Mouse (Mus musculus): Measurements from ENCODE around the gene 1810024B03Rik.

DNA sequence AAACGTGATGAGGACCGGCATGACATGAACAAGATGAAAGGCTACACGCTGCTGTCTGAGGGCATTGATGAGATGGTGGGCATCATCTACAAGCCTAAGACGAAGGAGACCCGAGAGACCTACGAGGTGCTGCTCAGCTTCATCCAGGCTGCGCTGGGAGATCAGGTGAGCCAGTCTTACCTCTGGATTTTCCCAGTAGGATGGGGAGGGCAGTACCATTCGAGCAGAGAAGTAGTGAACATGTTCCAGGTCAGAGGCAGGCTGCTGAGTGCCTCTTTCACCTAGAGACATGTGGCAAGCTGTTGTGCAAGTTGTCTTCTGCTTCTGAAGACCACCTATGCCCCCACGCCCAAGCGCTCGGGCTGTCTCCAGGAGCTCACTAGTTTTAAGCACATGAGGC is 2.6 kb upstream of the 1810024B03Rik start:
- TF ChIP-seq NELFE (IDR thresholded peaks at IDR 0.05; ENCODE audit: low read depth, low read length) (no peak), RCOR1 (conservative IDR thresholded peaks at IDR 0.05; ENCODE audit: low read depth, low read length) (no peak), BHLHE40 (IDR thresholded peaks at IDR 0.05; ENCODE audit: low read depth, low read length) (no peak), MYC (IDR thresholded peaks at IDR 0.05; ENCODE audit: low read depth, low read length) (no peak)

Data from CH12.LX (cell line).